Mouse (Mus musculus): ENCODE measurements around the gene Mitf. TPM values are rescaled to one million over a fixed set of nuclear protein-coding genes. Genes with fewer than 3 reads are reported as not detected.

Gene Mitf
- polyA plus RNA-seq, 1 experiment = 6.3 TPM

- Histone ChIP-seq H3K4me1 (ENCODE audit: control insufficient read depth, insufficient read depth, low read length) (no peaks in the 10 kb centered on the region), H3K4me3 (ENCODE audit: insufficient read depth, low read length) (no peak overlapping the region), H3K27ac (ENCODE audit: insufficient read depth, low read length) (no peak overlapping the region)
- no peak for TF ChIP-seq POLR2A (IDR thresholded peaks at IDR 0.05; ENCODE audit: low read depth, low read length)
- no peak for TF ChIP-seq CTCF (IDR thresholded peaks at IDR 0.05; ENCODE audit: borderline replicate concordance, insufficient read depth, low read length)
Observed at GRCm38 (mm10) chr6:97918481-97918880, 111.6 kb downstream of the Mitf start.

GRCm38 (mm10) chr6:97919287-97919686 is 112.4 kb downstream of the Mitf start:
- H3K27ac ChIP-seq (ENCODE audit: insufficient read depth, low read length) = no peak overlapping the region
- no peak overlapping the region for H3K4me3 ChIP-seq (ENCODE audit: insufficient read depth, low read length)
- TF ChIP-seq CTCF (IDR thresholded peaks at IDR 0.05; ENCODE audit: borderline replicate concordance, insufficient read depth, low read length) (no peak), POLR2A (IDR thresholded peaks at IDR 0.05; ENCODE audit: low read depth, low read length) (no peak)
- H3K4me1 ChIP-seq (ENCODE audit: control insufficient read depth, insufficient read depth, low read length) = no peaks in the 10 kb centered on the region

- Histone ChIP-seq H3K4me3 (ENCODE audit: insufficient read depth, low read length) (no peak overlapping the region), H3K27ac (ENCODE audit: insufficient read depth, low read length) (no peak overlapping the region), H3K4me1 (ENCODE audit: control insufficient read depth, insufficient read depth, low read length) (no peaks in the 10 kb centered on the region)
- TF ChIP-seq CTCF (IDR thresholded peaks at IDR 0.05; ENCODE audit: borderline replicate concordance, insufficient read depth, low read length) (no peak), POLR2A (IDR thresholded peaks at IDR 0.05; ENCODE audit: low read depth, low read length) (no peak)
Observed at GRCm38 (mm10) chr6:97921591-97921990, 114.7 kb downstream of the Mitf start.

- TF ChIP-seq CTCF (IDR thresholded peaks at IDR 0.05; ENCODE audit: borderline replicate concordance, insufficient read depth, low read length) = no peak
- TF ChIP-seq POLR2A (IDR thresholded peaks at IDR 0.05; ENCODE audit: low read depth, low read length) = no peak
- Histone ChIP-seq H3K4me1 (ENCODE audit: control insufficient read depth, insufficient read depth, low read length) (no peaks in the 10 kb centered on the region), H3K27ac (ENCODE audit: insufficient read depth, low read length) (no peak overlapping the region), H3K4me3 (ENCODE audit: insufficient read depth, low read length) (no peak overlapping the region)
Observed at GRCm38 (mm10) chr6:97924221-97924620, 117.4 kb downstream of the Mitf start.

GRCm38 (mm10) chr6:97929051-97929450 is 122.2 kb downstream of the Mitf start:
- H3K27ac ChIP-seq (ENCODE audit: insufficient read depth, low read length) = no peak overlapping the region
- no peak overlapping the region for H3K4me3 ChIP-seq (ENCODE audit: insufficient read depth, low read length)
- H3K4me1 ChIP-seq (ENCODE audit: control insufficient read depth, insufficient read depth, low read length) = no peaks in the 10 kb centered on the region
- no peak for TF ChIP-seq CTCF (IDR thresholded peaks at IDR 0.05; ENCODE audit: borderline replicate concordance, insufficient read depth, low read length)
- TF ChIP-seq POLR2A (IDR thresholded peaks at IDR 0.05; ENCODE audit: low read depth, low read length) = no peak

- no peak overlapping the region for H3K27ac ChIP-seq (ENCODE audit: insufficient read depth, low read length)
- H3K4me3 ChIP-seq (ENCODE audit: insufficient read depth, low read length) = no peak overlapping the region
- no peak for TF ChIP-seq CTCF (IDR thresholded peaks at IDR 0.05; ENCODE audit: borderline replicate concordance, insufficient read depth, low read length)
- TF ChIP-seq POLR2A (IDR thresholded peaks at IDR 0.05; ENCODE audit: low read depth, low read length) = no peak
- H3K4me1 ChIP-seq (ENCODE audit: control insufficient read depth, insufficient read depth, low read length) = no peaks in the 10 kb centered on the region
Observed at GRCm38 (mm10) chr6:97929466-97929865, 122.6 kb downstream of the Mitf start.

- H3K4me3 ChIP-seq (ENCODE audit: insufficient read depth, low read length) = no peak overlapping the region
- no peaks in the 10 kb centered on the region for H3K4me1 ChIP-seq (ENCODE audit: control insufficient read depth, insufficient read depth, low read length)
- no peak for TF ChIP-seq POLR2A (IDR thresholded peaks at IDR 0.05; ENCODE audit: low read depth, low read length)
- TF ChIP-seq CTCF (IDR thresholded peaks at IDR 0.05; ENCODE audit: borderline replicate concordance, insufficient read depth, low read length) = no peak
- no peak overlapping the region for H3K27ac ChIP-seq (ENCODE audit: insufficient read depth, low read length)
Observed at GRCm38 (mm10) chr6:97937139-97937538, 130.3 kb downstream of the Mitf start.

GRCm38 (mm10) chr6:97937897-97938614 is 131.2 kb downstream of the Mitf start:
- TF ChIP-seq POLR2A (IDR thresholded peaks at IDR 0.05; ENCODE audit: low read depth, low read length) (no peak), CTCF (IDR thresholded peaks at IDR 0.05; ENCODE audit: borderline replicate concordance, insufficient read depth, low read length) (no peak)
- Histone ChIP-seq H3K27ac (ENCODE audit: insufficient read depth, low read length) (no peak overlapping the region), H3K4me1 (ENCODE audit: control insufficient read depth, insufficient read depth, low read length) (no peaks in the 10 kb centered on the region), H3K4me3 (ENCODE audit: insufficient read depth, low read length) (no peak overlapping the region)

GRCm38 (mm10) chr6:97940916-97941315 is 134.1 kb downstream of the Mitf start:
- no peak for TF ChIP-seq CTCF (IDR thresholded peaks at IDR 0.05; ENCODE audit: borderline replicate concordance, insufficient read depth, low read length)
- Histone ChIP-seq H3K27ac (ENCODE audit: insufficient read depth, low read length) (no peak overlapping the region), H3K4me3 (ENCODE audit: insufficient read depth, low read length) (no peak overlapping the region), H3K4me1 (ENCODE audit: control insufficient read depth, insufficient read depth, low read length) (no peaks in the 10 kb centered on the region)

- TF ChIP-seq POLR2A (IDR thresholded peaks at IDR 0.05; ENCODE audit: low read depth, low read length) = no peak
- no peak for TF ChIP-seq CTCF (IDR thresholded peaks at IDR 0.05; ENCODE audit: borderline replicate concordance, insufficient read depth, low read length)
- no peaks in the 10 kb centered on the region for H3K4me1 ChIP-seq (ENCODE audit: control insufficient read depth, insufficient read depth, low read length)
- no peak overlapping the region for H3K4me3 ChIP-seq (ENCODE audit: insufficient read depth, low read length)
- no peak overlapping the region for H3K27ac ChIP-seq (ENCODE audit: insufficient read depth, low read length)
Observed at GRCm38 (mm10) chr6:97950033-97950881, 143.4 kb downstream of the Mitf start.

Data from embryonic fibroblast, embryonic 13.5 days (primary cell).